Mouse (Mus musculus) hindbrain, embryonic 16.5 days (tissue): Measurements from ENCODE around the gene Ppp1r12b. TPM values are rescaled to one million over a fixed set of nuclear protein-coding genes. Genes with fewer than 3 reads are reported as not detected.

Experiments used
- ATAC-seq: fragments of 200-750 bp; cut with Nextera tagmentation; 2 replicates; pipeline ENCODE4 v1.8.0; 2017; ENCODE audit warnings: moderate TSS enrichment, moderate library complexity
- H3K27ac ChIP-seq: fragments of 300-500 bp; sonication (generic); 2 replicates; pipeline ENCODE4 v1.5.1; 2014; ENCODE audit warnings: low read depth, mild to moderate bottlenecking, control low read depth, low read length, moderate library complexity
- H3K27me3 ChIP-seq: fragments of 300-500 bp; sonication (generic); replicated peaks from 2 replicates; pipeline ENCODE4 v1.6.1; 2014; ENCODE audit warnings: low read length; ENCODE audit not compliant: control insufficient read depth, insufficient read depth
- H3K36me3 ChIP-seq: fragments of 300-500 bp; sonication (generic); 2 replicates; pipeline ENCODE4 v1.6.1; 2014; ENCODE audit warnings: mild to moderate bottlenecking, low read length, moderate library complexity, mixed read lengths; ENCODE audit not compliant: control insufficient read depth, insufficient read depth
- H3K4me1 ChIP-seq: fragments of 300-500 bp; sonication (generic); 2 replicates; pipeline ENCODE4 v1.6.1; 2014; ENCODE audit warnings: low read depth, low read length; ENCODE audit not compliant: control insufficient read depth, insufficient read depth
- H3K4me2 ChIP-seq: fragments of 300-500 bp; sonication (generic); 2 replicates; pipeline ENCODE4 v1.6.1; 2014; ENCODE audit warnings: mild to moderate bottlenecking, low read length, control low read depth, moderate library complexity
- H3K4me3 ChIP-seq: fragments of 300-500 bp; sonication (generic); 2 replicates; pipeline ENCODE4 v1.5.1; 2014; ENCODE audit warnings: mild to moderate bottlenecking, low read length, control low read depth, moderate library complexity
- H3K9ac ChIP-seq: fragments of 300-500 bp; sonication (generic); 2 replicates; pipeline ENCODE4 v1.6.1; 2014; ENCODE audit warnings: low read depth, mild to moderate bottlenecking, control low read depth, low read length, moderate library complexity
- H3K9me3 ChIP-seq: fragments of 300-500 bp; sonication (generic); 2 replicates; pipeline ENCODE4 v1.6.1; 2014; ENCODE audit warnings: mild to moderate bottlenecking, low read length, moderate library complexity; ENCODE audit not compliant: control insufficient read depth
- WGBS: fragments of 180-500 bp; shearing (Covaris S2); extraction: QIAGEN DNeasy Blood & Tissue Kit; methylation state at CpG from one replicate; pipeline ENCODE4 v1.1.7; 2014; 5-methylcytosine and 5-hydroxymethylcytosine counted together
- polyA plus RNA-seq: library from polyadenylated mRNA; unstranded; fragments of >200 nt; fragmentation: Nextera tagmentation; extraction: Ambion mirVana; gene quantifications from 2 replicates; pipeline ENCODE4 v1.2.1, GENCODE M21; 2015

Gene Ppp1r12b
- polyA plus RNA-seq, 1 experiment from 2014 or later = 13.4 TPM

DNA sequence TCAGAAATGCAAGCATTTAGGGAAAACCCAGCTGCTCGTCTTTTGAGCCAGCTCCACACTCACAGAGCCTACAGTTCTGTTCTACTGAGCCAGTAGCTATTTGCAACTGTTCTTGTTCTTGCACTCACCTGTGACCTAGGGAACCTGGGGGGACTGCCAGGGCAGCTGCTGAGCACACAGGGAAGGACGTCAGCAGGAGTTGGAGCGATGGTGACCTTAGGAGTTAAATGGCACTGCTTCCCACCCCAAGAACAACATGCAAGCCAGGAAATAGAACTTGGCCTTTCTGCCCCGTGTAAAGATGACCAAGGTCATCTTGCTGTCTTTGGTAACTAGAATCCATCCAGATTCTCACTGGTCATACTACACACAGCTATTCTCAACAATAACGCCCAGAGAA is 195.1 kb downstream of the Ppp1r12b start:
- WGBS = 82% methylated on average over 5 of the region's 5 CpGs
- peaks cover 21% of the 10 kb centered on the region for H3K4me1 ChIP-seq
- no peaks in the 10 kb centered on the region for H3K9me3 ChIP-seq
- peaks cover 11% of the 10 kb centered on the region; the same call in 1 of the 2 replicates for H3K36me3 ChIP-seq
- H3K4me3 ChIP-seq = no peak overlapping the region
- ATAC-seq = no peak
- no peak overlapping the region for H3K4me2 ChIP-seq
- H3K9ac ChIP-seq = no peak overlapping the region
- H3K27ac ChIP-seq = no peak overlapping the region
- no peaks in the 10 kb centered on the region for H3K27me3 ChIP-seq

GRCm38 (mm10) chr1:134759133-134759532 is 196.6 kb downstream of the Ppp1r12b start:
- Histone ChIP-seq H3K27me3 (no peaks in the 10 kb centered on the region), H3K27ac (no peak overlapping the region), H3K36me3 (peaks cover 11% of the 10 kb centered on the region; the same call in 1 of the 2 replicates), H3K4me3 (no peak overlapping the region), H3K4me2 (no peak overlapping the region), H3K9me3 (no peaks in the 10 kb centered on the region), H3K9ac (no peak overlapping the region), H3K4me1 (peaks cover 18% of the 10 kb centered on the region)
- no peak for ATAC-seq
- 87% methylated on average over 6 of the region's 6 CpGs for WGBS

DNA sequence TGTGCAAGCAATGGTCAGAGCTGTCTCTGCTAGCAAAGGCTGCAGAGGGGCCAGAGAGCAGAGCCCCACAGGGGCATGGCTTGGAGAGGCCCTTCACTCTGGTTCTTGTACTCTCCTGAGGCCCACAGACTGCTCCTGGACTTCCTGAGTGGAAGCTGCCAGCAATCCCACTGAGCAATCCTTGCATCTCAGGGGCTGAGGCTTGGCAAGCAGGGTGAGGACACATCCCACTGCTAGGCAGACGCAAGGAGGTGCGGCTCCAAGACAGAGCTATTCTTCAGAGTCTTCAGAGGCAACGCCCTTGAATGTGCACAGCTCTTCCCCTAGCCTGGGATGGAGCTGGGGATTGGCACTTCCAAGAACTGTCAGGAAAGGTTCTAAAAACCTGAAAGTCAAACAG is 198.5 kb downstream of the Ppp1r12b start:
- peaks cover 18% of the 10 kb centered on the region for H3K4me1 ChIP-seq
- peaks cover 11% of the 10 kb centered on the region; the same call in 1 of the 2 replicates for H3K36me3 ChIP-seq
- 75% methylated on average over 3 of the region's 3 CpGs for WGBS
- peak overlapping the region; percentile 36; the same call in 1 of the 2 replicates for H3K27ac ChIP-seq
- H3K4me2 ChIP-seq = no peak overlapping the region
- H3K4me3 ChIP-seq = no peak overlapping the region
- H3K9ac ChIP-seq = no peak overlapping the region
- no peak for ATAC-seq
- H3K9me3 ChIP-seq = no peaks in the 10 kb centered on the region
- no peaks in the 10 kb centered on the region for H3K27me3 ChIP-seq

DNA sequence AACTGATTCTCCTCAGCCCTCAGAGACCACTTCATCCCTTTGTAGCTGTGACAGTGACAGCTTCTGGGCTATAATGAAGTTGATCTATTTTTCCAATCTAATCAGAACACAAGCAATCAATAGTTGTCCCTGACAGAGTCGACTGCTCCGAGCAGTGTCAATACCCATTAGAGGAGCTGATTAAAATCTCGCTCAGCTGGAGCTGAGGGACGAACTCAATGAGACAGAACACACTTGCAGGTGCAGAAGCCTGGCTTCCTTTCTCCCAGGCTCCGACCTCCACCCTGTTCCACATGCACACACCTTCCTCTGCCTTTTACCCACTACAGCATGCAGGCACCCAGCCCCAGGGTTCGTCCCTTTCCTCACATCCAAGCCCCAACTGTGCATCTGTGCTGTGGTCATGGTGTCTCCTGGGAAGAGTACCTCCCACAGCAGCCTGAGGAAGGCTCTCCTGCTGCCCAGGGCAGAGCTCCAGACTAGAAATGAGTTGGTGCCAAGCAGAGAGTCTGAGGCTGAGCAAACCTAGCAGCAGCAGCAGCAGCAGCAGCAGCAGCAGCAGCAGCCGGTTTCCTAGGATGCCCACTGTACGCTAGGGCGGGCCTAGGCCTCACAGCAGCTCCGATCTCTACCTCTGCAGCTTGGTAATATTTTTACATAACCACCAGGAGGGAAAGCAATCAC is 199.4 kb downstream of the Ppp1r12b start:
- Histone ChIP-seq H3K36me3 (peaks cover 11% of the 10 kb centered on the region; the same call in 1 of the 2 replicates), H3K9ac (0 out of 2 replicates have a peak overlapping the region, but pooled peaks have one; percentile 4), H3K4me2 (no peak overlapping the region), H3K4me1 (peaks cover 18% of the 10 kb centered on the region), H3K27ac (peak overlapping the region; percentile 59), H3K27me3 (no peaks in the 10 kb centered on the region), H3K4me3 (no peak overlapping the region), H3K9me3 (no peaks in the 10 kb centered on the region)
- 46% methylated on average over 10 of the region's 10 CpGs for WGBS
- peak; percentile 25; the same call in 1 of the 2 replicates for ATAC-seq

GRCm38 (mm10) chr1:134755548-134756189 is 200.1 kb downstream of the Ppp1r12b start:
- Histone ChIP-seq H3K36me3 (peaks cover 11% of the 10 kb centered on the region; the same call in 1 of the 2 replicates), H3K4me3 (no peak overlapping the region), H3K27me3 (no peaks in the 10 kb centered on the region), H3K27ac (no peak overlapping the region), H3K4me1 (peaks cover 18% of the 10 kb centered on the region), H3K9ac (no peak overlapping the region), H3K4me2 (no peak overlapping the region), H3K9me3 (no peaks in the 10 kb centered on the region)
- 51% methylated on average over 13 of the region's 13 CpGs for WGBS
- ATAC-seq = no peak

- Histone ChIP-seq H3K9ac (no peak overlapping the region), H3K27ac (no peak overlapping the region)
These were observed 200.9 kb downstream of the Ppp1r12b start for GRCm38 (mm10) chr1:134754818-134755217.

GRCm38 (mm10) chr1:134753751-134754630 is 201.8 kb downstream of the Ppp1r12b start:
- H3K4me3 ChIP-seq = no peak overlapping the region
- H3K9ac ChIP-seq = no peak overlapping the region
- 0 out of 2 replicates have a peak, but pooled peaks cover under 1% of the 10 kb centered on the region for H3K36me3 ChIP-seq
- ATAC-seq = no peak
- H3K27me3 ChIP-seq = no peaks in the 10 kb centered on the region
- no peak overlapping the region for H3K4me2 ChIP-seq
- no peak overlapping the region for H3K27ac ChIP-seq
- H3K9me3 ChIP-seq = no peaks in the 10 kb centered on the region
- H3K4me1 ChIP-seq = peaks cover 18% of the 10 kb centered on the region
- WGBS = 64% methylated on average over 13 of the region's 13 CpGs

More at GRCm38 (mm10) chr1:134754818-134755217, 200.9 kb downstream of the Ppp1r12b start:
- Histone ChIP-seq H3K9me3 (no peaks in the 10 kb centered on the region), H3K4me3 (no peak overlapping the region), H3K4me1 (peaks cover 18% of the 10 kb centered on the region), H3K4me2 (no peak overlapping the region), H3K27me3 (no peaks in the 10 kb centered on the region), H3K36me3 (peaks cover 7% of the 10 kb centered on the region; the same call in 1 of the 2 replicates)
- WGBS = 76% methylated on average over 10 of the region's 10 CpGs
- no peak for ATAC-seq

DNA sequence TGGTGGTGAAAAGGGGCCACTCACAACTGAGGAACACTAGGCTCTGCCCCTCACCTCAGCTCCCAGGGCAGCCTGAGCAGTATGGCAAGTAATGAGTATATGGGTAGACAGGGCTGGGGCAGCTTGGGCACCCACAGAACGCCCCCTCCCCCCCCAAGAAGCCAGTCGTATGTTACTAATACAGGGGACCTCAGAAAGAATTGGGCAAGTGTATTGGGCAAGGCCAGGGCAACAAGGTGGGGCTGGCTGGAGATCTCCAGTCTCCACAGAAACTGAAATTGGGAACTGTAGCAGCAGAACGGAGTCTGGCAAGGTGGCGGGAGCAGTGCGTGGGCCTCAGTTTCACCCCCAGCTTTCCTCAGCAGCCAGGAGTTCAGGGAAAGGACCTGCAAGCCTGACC is 203.3 kb downstream of the Ppp1r12b start:
- H3K4me3 ChIP-seq = no peak overlapping the region
- peaks cover 18% of the 10 kb centered on the region for H3K4me1 ChIP-seq
- no peak overlapping the region for H3K9ac ChIP-seq
- H3K36me3 ChIP-seq = no peaks in the 10 kb centered on the region
- 80% methylated on average over 5 of the region's 5 CpGs for WGBS
- no peak overlapping the region for H3K4me2 ChIP-seq
- no peak overlapping the region for H3K27ac ChIP-seq
- ATAC-seq = no peak
- H3K9me3 ChIP-seq = no peaks in the 10 kb centered on the region
- no peaks in the 10 kb centered on the region for H3K27me3 ChIP-seq
